Mouse (Mus musculus) midbrain, embryonic 11.5 days (tissue): Measurements from ENCODE around the gene Samd14. TPM values are rescaled to one million over a fixed set of nuclear protein-coding genes. Genes with fewer than 3 reads are reported as not detected.
A peak's percentile ranks its signal among the peaks of the same experiment; 100 is the strongest.
"Not testable (repeated sequence)": the region's sequence is repeated elsewhere in the genome, so short reads cannot be mapped to it uniquely, and the experiment has no call there.

Source experiments
- ATAC-seq: fragments of 200-750 bp; cut with Nextera tagmentation; 2 replicates; pipeline ENCODE4 v1.8.0; 2017; ENCODE audit warnings: moderate TSS enrichment, moderate library complexity; ENCODE audit not compliant: low FRiP score
- DNase-seq: peaks from one replicate; pipeline ENCODE4 v3.0.0; 2015; ENCODE audit warnings: low spot score; ENCODE audit errors: missing footprints
- H3K27ac ChIP-seq: fragments of 300-500 bp; sonication (generic); 2 replicates; pipeline ENCODE4 v1.5.1; 2014; ENCODE audit warnings: low read depth, low read length
- H3K27me3 ChIP-seq: fragments of 300-500 bp; sonication (generic); 2 replicates; pipeline ENCODE4 v1.6.1; 2014; ENCODE audit warnings: mild to moderate bottlenecking, low read length, moderate library complexity, mixed read lengths; ENCODE audit not compliant: control insufficient read depth, insufficient read depth
- H3K36me3 ChIP-seq: fragments of 300-500 bp; sonication (generic); 2 replicates; pipeline ENCODE4 v1.6.1; 2014; ENCODE audit warnings: mild to moderate bottlenecking, low read length, moderate library complexity, mixed read lengths; ENCODE audit not compliant: control insufficient read depth, insufficient read depth
- H3K4me1 ChIP-seq: fragments of 300-500 bp; sonication (generic); 2 replicates; pipeline ENCODE4 v1.6.1; 2014; ENCODE audit warnings: low read length; ENCODE audit not compliant: control insufficient read depth, insufficient read depth
- H3K4me2 ChIP-seq: fragments of 300-500 bp; sonication (generic); 2 replicates; pipeline ENCODE4 v1.6.1; 2014; ENCODE audit warnings: mild to moderate bottlenecking, moderate library complexity
- H3K4me3 ChIP-seq: fragments of 300-500 bp; sonication (generic); 2 replicates; pipeline ENCODE4 v1.5.1; 2014; ENCODE audit warnings: low read depth, low read length
- H3K9ac ChIP-seq: fragments of 300-500 bp; sonication (generic); 2 replicates; pipeline ENCODE4 v1.6.1; 2014; ENCODE audit warnings: low read length
- H3K9me3 ChIP-seq: fragments of 300-500 bp; sonication (generic); 2 replicates; pipeline ENCODE4 v1.6.1; 2016; ENCODE audit warnings: low read length; ENCODE audit not compliant: control insufficient read depth
- WGBS: fragments of 180-500 bp; shearing (Covaris S2); extraction: QIAGEN DNeasy Blood & Tissue Kit; methylation state at CpG from one replicate; pipeline ENCODE4 v1.1.7; 2014; 5-methylcytosine and 5-hydroxymethylcytosine counted together
- polyA plus RNA-seq: library from polyadenylated mRNA; unstranded; fragments of >200 nt; fragmentation: Nextera tagmentation; extraction: Ambion mirVana; gene quantifications from 2 replicates; pipeline ENCODE4 v1.2.1, GENCODE M21; 2014

The Samd14 gene
- polyA plus RNA-seq, 1 experiment from 2014 or later = 47.8 TPM

DNA sequence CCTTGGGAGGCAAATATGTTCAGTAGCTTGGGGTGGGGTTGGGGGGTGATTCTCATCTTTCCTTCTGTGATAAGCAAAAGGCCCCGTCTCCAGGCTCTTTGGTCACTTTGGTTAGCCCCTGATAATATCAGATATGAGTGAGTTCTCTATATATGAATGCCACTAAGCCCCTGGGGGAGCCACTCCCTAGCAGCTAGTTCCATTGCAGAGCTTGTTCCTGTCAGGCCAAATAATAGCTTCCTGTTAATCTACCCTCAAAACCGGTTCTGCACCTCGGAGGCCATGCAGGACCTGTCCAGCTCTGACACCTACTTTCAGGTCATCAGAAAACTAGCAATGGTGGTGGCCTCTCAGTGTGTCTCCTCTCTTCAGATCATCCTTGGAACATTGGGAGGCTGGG, 2.3 kb upstream of the Samd14 start:
- H3K9ac ChIP-seq = peak overlapping the region; percentile 61; the same call in 1 of the 2 replicates
- H3K27ac ChIP-seq = no peak overlapping the region
- peaks cover 11% of the 10 kb centered on the region for H3K36me3 ChIP-seq
- no peak for ATAC-seq
- peak overlapping the region; percentile 61 for H3K4me2 ChIP-seq
- no peak for DNase-seq
- 88% methylated on average over 3 of the region's 3 CpGs for WGBS
- peaks cover 37% of the 10 kb centered on the region for H3K4me1 ChIP-seq
- no peak overlapping the region for H3K4me3 ChIP-seq
- no peaks in the 10 kb centered on the region for H3K27me3 ChIP-seq
- H3K9me3 ChIP-seq = no peaks in the 10 kb centered on the region

DNA sequence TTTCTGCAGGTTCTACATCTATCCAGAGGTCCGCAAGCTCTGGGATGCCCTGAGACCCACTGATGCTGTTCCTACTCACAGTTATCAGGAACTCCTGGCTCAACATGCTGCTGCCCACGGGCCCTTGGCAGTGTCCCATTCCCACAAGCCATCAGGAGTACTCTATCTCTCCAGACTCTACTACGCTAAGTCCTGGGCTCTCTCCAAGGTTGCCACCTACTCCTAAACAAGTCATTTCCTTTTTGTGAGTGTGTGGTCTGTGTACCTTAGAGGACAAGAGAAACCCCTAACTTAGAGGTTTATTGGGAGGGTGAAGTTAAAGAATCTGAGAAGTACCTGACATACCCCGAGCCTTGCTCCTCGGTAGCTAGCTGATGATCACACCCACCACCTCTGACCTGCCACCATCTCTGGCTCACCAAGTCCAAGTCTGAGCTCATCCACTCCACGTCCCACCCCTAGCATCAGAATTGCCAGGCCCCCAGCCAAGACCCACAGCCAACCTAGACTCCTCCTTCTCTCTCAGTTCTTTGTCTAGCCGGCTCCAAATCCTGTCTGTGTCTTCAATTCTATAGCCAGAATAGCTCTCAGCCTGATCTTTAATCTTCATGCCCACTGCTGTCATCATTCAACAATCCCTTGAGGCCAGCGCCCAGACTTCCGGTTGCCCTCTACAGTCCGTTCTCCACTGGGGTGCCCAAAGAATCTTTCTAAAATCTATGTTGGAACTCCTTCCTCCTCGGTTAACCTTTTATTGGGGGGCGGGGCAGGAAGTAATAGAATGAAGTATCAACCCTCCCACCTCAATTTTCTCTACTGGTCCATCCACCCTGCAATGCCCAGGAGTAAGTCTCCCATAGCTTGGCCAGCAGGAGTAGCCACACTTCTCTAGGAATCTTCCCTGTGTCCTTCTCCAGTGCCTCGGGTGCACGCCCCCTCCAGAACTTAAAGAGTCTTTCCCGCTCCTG, 734 bp upstream of the Samd14 start:
- Histone ChIP-seq H3K36me3 (peaks cover 8% of the 10 kb centered on the region), H3K27me3 (no peaks in the 10 kb centered on the region), H3K4me1 (peaks cover 40% of the 10 kb centered on the region), H3K27ac (peak overlapping the region; percentile 94), H3K4me3 (peak overlapping the region; percentile 79), H3K9ac (peak overlapping the region; percentile 98), H3K4me2 (peak overlapping the region; percentile 80), H3K9me3 (no peaks in the 10 kb centered on the region)
- DNase-seq (no peak), ATAC-seq (no peak)
- 35% methylated on average over 15 of the region's 15 CpGs for WGBS

DNA sequence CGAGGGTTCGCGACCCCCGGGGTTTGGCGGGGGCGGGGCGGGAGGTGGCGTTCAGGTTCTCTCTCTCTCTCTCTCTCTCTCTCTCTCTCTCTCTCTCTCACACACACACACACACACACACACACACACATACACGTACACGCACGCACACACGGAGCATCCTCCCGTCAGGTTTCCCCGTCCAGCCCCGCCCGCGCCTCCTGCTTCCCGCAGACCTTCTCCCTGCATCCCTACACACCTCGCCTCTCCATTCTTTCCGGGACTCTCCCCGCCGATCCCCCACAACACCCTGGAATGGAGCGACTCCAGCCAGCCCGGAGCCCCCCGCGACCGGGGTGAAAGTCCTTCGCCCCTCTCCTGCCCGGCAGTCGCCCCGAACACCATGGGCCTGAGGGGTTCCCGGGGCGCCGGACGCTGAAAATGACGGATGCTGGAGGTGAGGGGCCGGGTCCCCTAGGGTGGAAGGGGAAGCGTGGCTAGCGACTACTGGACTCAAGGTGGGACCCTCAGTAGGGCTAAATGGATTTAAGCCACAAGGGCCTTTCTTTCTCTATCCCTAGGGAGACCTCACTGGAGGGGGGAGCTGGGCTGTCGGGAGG, 561 bp downstream of the Samd14 start:
- DNase-seq (peak; percentile 93), ATAC-seq (peak; percentile 47)
- 1% methylated on average over 35 of the region's 40 CpGs for WGBS
- Histone ChIP-seq H3K4me3 (peak overlapping the region; percentile 79), H3K4me1 (peaks cover 40% of the 10 kb centered on the region), H3K4me2 (peak overlapping the region; percentile 80), H3K27me3 (no peaks in the 10 kb centered on the region), H3K27ac (peak overlapping the region; percentile 94), H3K9me3 (no peaks in the 10 kb centered on the region), H3K9ac (peak overlapping the region; percentile 98), H3K36me3 (peaks cover 6% of the 10 kb centered on the region)

DNA sequence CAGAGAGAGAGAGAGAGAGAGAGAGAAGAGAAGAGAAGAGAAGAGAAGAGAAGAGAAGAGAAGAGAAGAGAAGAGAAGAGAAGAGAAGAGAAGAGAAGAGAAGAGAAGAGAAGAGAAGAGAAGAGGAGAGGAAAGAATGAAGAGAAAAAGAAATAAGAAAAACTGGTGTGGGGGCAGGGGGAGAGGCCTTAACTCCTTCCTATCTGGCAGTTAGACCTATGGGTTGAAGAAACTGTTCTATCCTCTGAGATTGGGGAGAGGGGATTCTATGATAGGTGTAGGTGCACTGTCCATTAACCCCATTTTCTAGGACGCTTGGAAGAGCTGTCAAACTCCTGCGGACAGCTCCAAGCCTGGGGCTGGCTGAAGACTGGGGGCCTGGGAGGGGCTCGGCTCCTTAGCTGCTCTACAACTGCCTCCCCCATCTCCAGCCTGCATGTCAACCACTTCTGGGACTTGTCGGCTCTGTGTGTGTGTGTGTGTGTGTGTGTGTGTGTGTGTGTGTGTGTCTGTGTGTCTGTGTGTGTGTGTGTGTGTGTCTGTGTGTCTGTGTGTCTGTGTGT, 1.2 kb downstream of the Samd14 start:
- not testable (repeated sequence) for ATAC-seq, H3K27me3 ChIP-seq, H3K36me3 ChIP-seq, DNase-seq, H3K9me3 ChIP-seq
- Histone ChIP-seq H3K4me3 (peak overlapping the region; percentile 79), H3K4me1 (peaks cover 40% of the 10 kb centered on the region), H3K4me2 (peak overlapping the region; percentile 80), H3K27ac (peak overlapping the region; percentile 30; the same call in 1 of the 2 replicates), H3K9ac (peak overlapping the region; percentile 98)
- WGBS = 19% methylated on average over 4 of the region's 4 CpGs

DNA sequence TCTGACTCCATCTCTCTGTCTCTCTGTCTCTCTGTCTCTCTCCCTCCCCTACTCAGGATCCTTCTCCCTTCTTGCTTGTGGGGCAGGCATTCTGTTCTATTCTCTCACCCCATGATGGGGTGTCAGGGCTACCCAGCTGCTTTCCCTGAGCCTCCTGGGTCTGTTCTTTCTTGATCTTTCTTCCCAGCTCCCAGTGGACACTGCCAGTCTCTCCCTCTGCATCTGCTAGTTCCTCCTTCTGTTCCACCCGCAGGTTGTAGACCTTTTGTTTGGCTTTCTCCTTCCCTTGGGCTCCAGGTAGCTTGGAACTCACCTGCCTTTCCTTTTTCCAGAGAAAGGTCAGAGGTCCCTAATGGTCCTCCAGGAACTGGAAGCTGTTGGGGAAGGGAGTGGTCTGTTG, 1.7 kb downstream of the Samd14 start:
- no peak for DNase-seq
- WGBS = 50% methylated on average over 1 of the region's 1 CpGs

DNA sequence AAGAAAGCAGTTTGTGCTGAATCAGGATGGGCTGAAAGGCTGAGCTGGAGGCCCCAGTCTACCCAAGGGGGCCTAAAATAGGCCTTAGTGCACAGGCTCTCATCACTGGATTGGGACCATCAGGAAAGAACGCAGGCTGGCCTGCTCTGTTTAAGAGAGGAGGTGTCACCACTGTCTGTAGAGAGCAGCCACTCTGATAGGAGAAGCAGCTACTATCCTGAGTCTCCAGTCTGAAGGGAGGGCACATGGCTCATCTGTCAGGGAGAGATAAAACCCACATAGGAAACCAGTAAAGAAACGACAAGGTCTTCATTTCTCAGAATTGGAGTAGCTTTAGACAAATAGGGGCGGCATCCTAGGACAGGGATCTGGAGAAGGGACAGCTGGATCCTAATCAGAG, 2.4 kb downstream of the Samd14 start:
- Histone ChIP-seq H3K4me1 (peaks cover 32% of the 10 kb centered on the region), H3K36me3 (0 out of 2 replicates have a peak, but pooled peaks cover 5% of the 10 kb centered on the region), H3K4me3 (peak overlapping the region; percentile 79), H3K9ac (peak overlapping the region; percentile 98), H3K27me3 (no peaks in the 10 kb centered on the region), H3K4me2 (peak overlapping the region; percentile 80), H3K9me3 (no peaks in the 10 kb centered on the region), H3K27ac (peak overlapping the region; percentile 57; the same call in 1 of the 2 replicates)
- no peak for ATAC-seq
- whole genome bisulfite sequencing = 62% methylated on average over 3 of the region's 3 CpGs
- DNase-seq = no peak

More for the DNA sequence above, 1.7 kb downstream of the Samd14 start:
- H3K4me3 ChIP-seq = peak overlapping the region; percentile 79
- 0 out of 2 replicates have a peak, but pooled peaks cover 5% of the 10 kb centered on the region for H3K36me3 ChIP-seq
- peak overlapping the region; percentile 98 for H3K9ac ChIP-seq
- ATAC-seq = no peak
- H3K9me3 ChIP-seq = no peaks in the 10 kb centered on the region
- H3K27ac ChIP-seq = peak overlapping the region; percentile 57
- H3K27me3 ChIP-seq = no peaks in the 10 kb centered on the region
- H3K4me1 ChIP-seq = peaks cover 35% of the 10 kb centered on the region
- H3K4me2 ChIP-seq = peak overlapping the region; percentile 80

DNA sequence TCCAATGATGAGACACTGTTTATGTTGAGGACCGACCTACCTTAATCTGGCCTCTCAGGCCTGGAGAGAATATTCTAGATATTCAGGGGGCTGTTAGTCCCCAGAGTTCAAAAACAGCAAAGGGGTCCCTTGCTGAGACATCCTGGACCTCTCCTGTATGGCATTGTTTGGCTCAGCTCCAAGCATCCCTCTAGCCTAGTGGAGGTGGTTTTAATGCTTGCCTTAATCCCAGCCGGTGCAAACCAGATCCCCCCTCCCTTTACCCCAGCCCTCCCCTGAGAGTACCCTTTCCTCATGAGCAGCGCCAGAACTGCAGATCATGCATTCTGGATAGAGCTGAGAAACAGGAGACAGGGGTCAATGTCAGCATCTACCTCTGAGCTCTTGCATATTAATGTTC, 2.8 kb downstream of the Samd14 start:
- WGBS = 47% methylated on average over 3 of the region's 3 CpGs
- Histone ChIP-seq H3K27ac (no peak overlapping the region), H3K9ac (peak overlapping the region; percentile 28; the same call in 1 of the 2 replicates)

DNA sequence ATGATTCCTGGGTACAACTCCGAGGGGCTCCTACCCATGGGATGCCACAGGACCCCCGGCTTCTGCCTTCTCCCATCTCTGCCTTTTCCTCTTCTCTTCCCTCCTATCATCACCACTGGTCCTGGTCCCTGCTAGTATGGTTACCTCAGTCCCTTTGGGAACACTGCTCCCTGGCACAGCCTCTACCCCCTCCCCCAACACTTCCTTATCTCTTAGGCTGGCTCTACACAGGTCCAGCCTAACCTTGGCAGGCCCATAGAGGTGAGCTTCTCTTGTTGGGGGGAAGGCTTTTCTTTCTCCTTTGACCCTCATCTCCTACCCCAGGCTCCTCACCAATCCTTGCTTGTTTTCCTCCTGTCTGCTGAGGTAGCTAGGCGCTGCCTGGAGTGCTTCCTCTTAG, 5.8 kb downstream of the Samd14 start:
- no peaks in the 10 kb centered on the region for H3K9me3 ChIP-seq
- peaks cover 8% of the 10 kb centered on the region; the same call in 1 of the 2 replicates for H3K36me3 ChIP-seq
- H3K4me1 ChIP-seq = peaks cover 17% of the 10 kb centered on the region
- H3K27me3 ChIP-seq = no peaks in the 10 kb centered on the region
- H3K9ac ChIP-seq = no peak overlapping the region
- H3K4me2 ChIP-seq = no peak overlapping the region
- no peak overlapping the region for H3K4me3 ChIP-seq
- no peak overlapping the region for H3K27ac ChIP-seq
- WGBS = 78% methylated on average over 3 of the region's 3 CpGs
- ATAC-seq = no peak
- DNase-seq = no peak

More for the DNA sequence above, 2.8 kb downstream of the Samd14 start:
- H3K4me3 ChIP-seq = no peak overlapping the region
- peak overlapping the region; percentile 80 for H3K4me2 ChIP-seq
- H3K4me1 ChIP-seq = peaks cover 28% of the 10 kb centered on the region
- 0 out of 2 replicates have a peak, but pooled peaks cover 5% of the 10 kb centered on the region for H3K36me3 ChIP-seq
- no peaks in the 10 kb centered on the region for H3K9me3 ChIP-seq
- H3K27me3 ChIP-seq = no peaks in the 10 kb centered on the region
- ATAC-seq (no peak), DNase-seq (no peak)
